Mouse (Mus musculus): Measurements from ENCODE around the gene Acta1. TPM values are rescaled to one million over a fixed set of nuclear protein-coding genes. Genes with fewer than 3 reads are reported as not detected.

Acta1 gene
- 1.8 and 2.4 TPM in 2 replicates for polyA plus RNA-seq (2015; fragmentation: Nextera tagmentation; extraction: Ambion mirVana)

DNA sequence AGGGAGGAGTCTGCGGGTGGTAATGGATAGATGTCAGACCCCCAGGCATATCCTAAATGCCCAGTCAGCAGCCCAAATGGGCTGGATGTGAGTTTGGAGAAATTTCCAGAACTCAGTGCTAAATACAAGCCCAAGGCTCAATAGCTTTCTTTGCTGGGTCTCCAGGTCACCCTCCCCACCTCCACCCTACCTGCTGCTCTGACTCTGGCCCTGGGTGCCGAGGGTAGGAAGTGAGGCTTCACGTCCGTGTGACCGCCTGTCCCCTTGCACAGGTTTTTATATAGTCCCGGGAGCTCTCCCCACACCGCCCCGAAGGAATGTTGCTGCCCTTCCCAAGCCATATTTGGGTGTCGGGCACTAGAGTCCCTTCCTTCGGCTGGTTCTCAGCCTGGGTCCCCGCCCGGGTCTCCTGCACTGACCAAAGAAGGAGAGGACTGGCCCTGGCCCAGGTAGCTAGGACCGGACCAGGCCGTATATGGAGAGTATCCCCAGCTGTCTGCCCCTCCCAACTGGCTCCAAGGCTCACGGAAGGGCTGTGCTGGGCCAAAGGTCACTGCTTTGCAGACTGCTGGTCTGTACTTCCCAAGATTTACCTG lies at the start of gene Acta1:
Gene Acta1, minus strand, starts transcription at position 250 of the 596 bp plus-strand sequence.
- Histone ChIP-seq H3K36me3 (ENCODE audit: insufficient read depth, low read length) (no peaks in the 10 kb centered on the region), H3K4me1 (replicated peaks; ENCODE audit: insufficient read depth, low read length) (no peaks in the 10 kb centered on the region), H3K9ac (ENCODE audit: low read depth, low read length) (no peak within 1 kb of the TSS), H3K27ac (no peak within 1 kb of the TSS), H3K27me3 (ENCODE audit: insufficient read depth, low read length) (peaks cover 38% of the 10 kb centered on the region), H3K9me3 (replicated peaks; ENCODE audit: low read length) (no peaks in the 10 kb centered on the region), H3K4me2 (ENCODE audit: low read length) (no peak within 1 kb of the TSS), H3K4me3 (replicated peaks; ENCODE audit: low read depth, low read length) (no peak within 1 kb of the TSS)
- WGBS: 14% methylated on average over 15 of the region's 15 CpGs
- DNase-seq (ENCODE audit: low spot score) (no peak), ATAC-seq (replicated peaks; ENCODE audit: low FRiP score, low read depth) (no peak)
- TF ChIP-seq CTCF (IDR thresholded peaks at IDR 0.05; ENCODE audit: low read depth): no peak

DNA sequence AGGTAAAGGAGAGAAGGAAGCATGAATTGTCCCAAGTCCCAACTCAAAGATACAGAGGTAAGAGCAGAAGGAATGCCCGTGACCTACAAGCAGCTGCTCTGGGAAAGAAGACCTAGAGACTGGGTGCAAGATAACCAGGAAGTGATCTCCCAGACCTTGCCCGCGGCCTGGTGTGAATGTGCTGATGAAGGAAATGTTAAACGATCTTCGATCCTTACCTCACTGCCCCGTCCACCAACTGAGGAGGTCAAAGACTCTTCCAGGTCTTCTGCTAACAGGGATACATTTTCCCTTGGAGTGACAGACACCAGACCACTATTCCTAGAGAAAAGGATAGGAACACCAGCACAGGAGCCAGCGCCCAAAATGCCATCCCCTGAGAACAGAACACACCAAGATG lies 34.5 kb upstream of the Acta1 start:
- 94% methylated on average over 7 of the region's 7 CpGs for WGBS
- no peak overlapping the region for H3K4me3 ChIP-seq (replicated peaks; ENCODE audit: low read depth, low read length)
- DNase-seq (ENCODE audit: low spot score): no peak
- no peaks in the 10 kb centered on the region for H3K4me1 ChIP-seq (replicated peaks; ENCODE audit: insufficient read depth, low read length)
- no peaks in the 10 kb centered on the region for H3K27me3 ChIP-seq (ENCODE audit: insufficient read depth, low read length)
- no peak for TF ChIP-seq CTCF (IDR thresholded peaks at IDR 0.05; ENCODE audit: low read depth)
- H3K9me3 ChIP-seq (replicated peaks; ENCODE audit: low read length): no peaks in the 10 kb centered on the region
- no peak for ATAC-seq (replicated peaks; ENCODE audit: low FRiP score, low read depth)
- H3K9ac ChIP-seq (ENCODE audit: low read depth, low read length): no peak overlapping the region
- no peak overlapping the region for H3K27ac ChIP-seq
- H3K36me3 ChIP-seq (ENCODE audit: insufficient read depth, low read length): peaks cover 49% of the 10 kb centered on the region
- no peak overlapping the region for H3K4me2 ChIP-seq (ENCODE audit: low read length)

DNA sequence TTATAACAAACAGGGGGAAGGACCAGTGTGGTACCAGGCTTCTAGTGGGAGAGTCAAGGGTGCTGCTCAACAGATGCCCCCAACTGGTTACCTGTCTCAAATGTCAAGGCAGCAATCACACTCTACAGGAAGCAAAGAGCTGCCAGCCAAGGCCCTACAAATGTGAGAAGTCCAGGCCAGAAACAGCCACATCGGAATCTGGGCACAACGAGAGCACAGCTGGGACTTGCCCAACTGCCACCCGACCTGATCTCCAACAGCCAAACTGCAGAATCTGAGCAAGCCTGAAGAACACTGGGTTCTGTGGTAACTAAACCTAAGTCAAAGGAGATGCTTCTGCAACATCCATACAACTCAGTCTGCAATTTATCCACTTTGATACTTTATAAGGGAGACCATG lies 31.1 kb upstream of the Acta1 start:
- no peak for TF ChIP-seq CTCF (IDR thresholded peaks at IDR 0.05; ENCODE audit: low read depth)
- DNase-seq (ENCODE audit: low spot score) (no peak), ATAC-seq (replicated peaks; ENCODE audit: low FRiP score, low read depth) (no peak)
- Histone ChIP-seq H3K4me1 (replicated peaks; ENCODE audit: insufficient read depth, low read length) (no peaks in the 10 kb centered on the region), H3K9ac (ENCODE audit: low read depth, low read length) (no peak overlapping the region), H3K4me2 (ENCODE audit: low read length) (no peak overlapping the region), H3K27ac (no peak overlapping the region), H3K4me3 (replicated peaks; ENCODE audit: low read depth, low read length) (no peak overlapping the region), H3K27me3 (ENCODE audit: insufficient read depth, low read length) (no peaks in the 10 kb centered on the region), H3K9me3 (replicated peaks; ENCODE audit: low read length) (no peaks in the 10 kb centered on the region), H3K36me3 (ENCODE audit: insufficient read depth, low read length) (peaks cover 60% of the 10 kb centered on the region)
- WGBS: 89% methylated on average over 3 of the region's 3 CpGs

DNA sequence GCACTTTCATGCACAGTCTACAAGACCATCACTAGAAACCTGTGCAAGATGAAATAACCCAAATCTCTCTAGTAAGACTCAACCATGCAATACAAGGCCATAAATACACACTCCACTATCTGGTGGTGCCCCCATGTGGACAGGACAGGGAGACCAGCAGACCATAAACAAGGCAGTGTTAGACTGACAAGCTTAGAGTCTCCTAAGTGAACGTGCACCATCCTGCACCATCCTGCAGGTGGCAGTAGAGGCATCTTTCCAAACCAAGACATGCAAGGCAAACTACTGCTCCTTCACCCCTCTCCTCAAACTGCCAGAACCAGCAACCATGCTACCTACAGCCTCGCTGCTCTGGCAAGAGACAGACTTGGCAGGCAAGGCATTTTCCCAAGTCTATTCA lies 30.2 kb upstream of the Acta1 start:
- Histone ChIP-seq H3K36me3 (ENCODE audit: insufficient read depth, low read length) (peaks cover 54% of the 10 kb centered on the region), H3K27me3 (ENCODE audit: insufficient read depth, low read length) (no peaks in the 10 kb centered on the region), H3K4me3 (replicated peaks; ENCODE audit: low read depth, low read length) (no peak overlapping the region), H3K9ac (ENCODE audit: low read depth, low read length) (no peak overlapping the region), H3K9me3 (replicated peaks; ENCODE audit: low read length) (no peaks in the 10 kb centered on the region), H3K4me1 (replicated peaks; ENCODE audit: insufficient read depth, low read length) (no peaks in the 10 kb centered on the region), H3K27ac (no peak overlapping the region), H3K4me2 (ENCODE audit: low read length) (no peak overlapping the region)
- DNase-seq (ENCODE audit: low spot score): peak; percentile 94
- peak; percentile 97 for TF ChIP-seq CTCF (IDR thresholded peaks at IDR 0.05; ENCODE audit: low read depth)
- WGBS: 12% methylated on average over 2 of the region's 2 CpGs
- ATAC-seq (replicated peaks; ENCODE audit: low FRiP score, low read depth): peak; percentile 80; the same call in 1 of the 2 replicates

DNA sequence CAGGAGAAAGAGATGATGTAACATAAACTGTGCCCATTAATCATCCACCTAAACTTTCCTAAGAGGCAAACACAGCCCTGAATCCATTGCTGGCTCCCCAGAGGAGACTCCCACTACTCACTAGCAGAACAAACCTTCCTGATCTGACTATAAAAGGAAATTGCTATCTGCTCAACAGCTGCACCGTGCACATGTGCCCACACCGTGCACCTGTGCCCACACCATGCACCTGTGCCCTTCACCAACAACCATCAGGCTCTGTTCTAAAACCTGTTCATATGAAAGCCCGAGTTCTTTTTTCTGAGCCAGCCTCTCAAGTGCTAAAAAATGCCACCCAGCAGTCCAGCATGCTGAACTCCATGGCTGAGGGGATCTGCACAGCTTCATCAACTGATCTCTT lies 20.1 kb upstream of the Acta1 start:
- Histone ChIP-seq H3K27me3 (ENCODE audit: insufficient read depth, low read length) (no peaks in the 10 kb centered on the region), H3K4me1 (replicated peaks; ENCODE audit: insufficient read depth, low read length) (no peaks in the 10 kb centered on the region), H3K4me2 (ENCODE audit: low read length) (no peak overlapping the region), H3K27ac (no peak overlapping the region), H3K9ac (ENCODE audit: low read depth, low read length) (no peak overlapping the region), H3K4me3 (replicated peaks; ENCODE audit: low read depth, low read length) (no peak overlapping the region), H3K9me3 (replicated peaks; ENCODE audit: low read length) (no peaks in the 10 kb centered on the region), H3K36me3 (ENCODE audit: insufficient read depth, low read length) (peaks cover 73% of the 10 kb centered on the region)
- ATAC-seq (replicated peaks; ENCODE audit: low FRiP score, low read depth): no peak
- no peak for DNase-seq (ENCODE audit: low spot score)
- TF ChIP-seq CTCF (IDR thresholded peaks at IDR 0.05; ENCODE audit: low read depth): no peak
- 91% methylated on average over 3 of the region's 3 CpGs for WGBS

DNA sequence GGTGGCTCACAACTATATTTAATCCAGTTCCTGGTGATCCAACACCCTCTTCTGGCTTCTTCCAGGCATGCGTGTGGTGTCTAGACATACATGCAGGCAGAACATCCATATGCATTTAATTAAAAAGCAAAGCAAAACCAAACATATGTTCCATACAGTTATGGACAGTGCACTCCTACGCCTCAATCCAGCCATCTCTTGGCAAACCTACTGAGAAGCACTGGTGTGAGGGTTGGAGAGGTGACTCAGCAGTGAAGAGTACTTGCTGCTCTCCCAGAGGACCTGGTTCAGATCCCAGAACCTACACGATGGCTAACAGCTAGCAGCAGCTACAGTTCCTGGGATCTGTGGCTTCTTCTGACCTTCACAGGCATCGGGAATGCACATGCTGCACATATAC lies 17.7 kb upstream of the Acta1 start:
- WGBS: 90% methylated on average over 4 of the region's 4 CpGs
- ATAC-seq (replicated peaks; ENCODE audit: low FRiP score, low read depth) (no peak), DNase-seq (ENCODE audit: low spot score) (no peak)
- TF ChIP-seq CTCF (IDR thresholded peaks at IDR 0.05; ENCODE audit: low read depth): no peak
- Histone ChIP-seq H3K9me3 (replicated peaks; ENCODE audit: low read length) (no peaks in the 10 kb centered on the region), H3K27me3 (ENCODE audit: insufficient read depth, low read length) (no peaks in the 10 kb centered on the region), H3K4me2 (ENCODE audit: low read length) (no peak overlapping the region), H3K36me3 (ENCODE audit: insufficient read depth, low read length) (peaks cover 70% of the 10 kb centered on the region), H3K4me1 (replicated peaks; ENCODE audit: insufficient read depth, low read length) (no peaks in the 10 kb centered on the region), H3K4me3 (replicated peaks; ENCODE audit: low read depth, low read length) (no peak overlapping the region), H3K9ac (ENCODE audit: low read depth, low read length) (no peak overlapping the region), H3K27ac (no peak overlapping the region)

DNA sequence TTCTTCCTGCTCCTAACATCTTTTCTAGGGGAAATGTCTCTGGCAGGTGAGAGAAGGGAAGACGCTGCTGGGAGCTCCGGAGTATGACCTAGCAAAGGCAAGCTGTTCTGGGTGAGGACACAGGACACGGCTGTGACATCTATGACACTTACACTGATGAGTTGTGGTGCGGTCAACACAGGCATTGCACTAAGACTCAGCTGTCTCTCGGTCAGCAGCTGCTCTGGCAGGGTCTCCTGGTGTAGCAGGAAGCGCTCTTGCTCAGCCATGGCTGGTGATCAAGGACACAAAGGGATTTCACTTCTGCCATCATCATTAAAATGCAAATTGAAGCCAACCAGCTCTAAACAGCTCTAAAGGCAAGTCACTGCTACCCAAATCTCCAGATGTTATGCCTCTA lies 13.1 kb upstream of the Acta1 start:
- TF ChIP-seq CTCF (IDR thresholded peaks at IDR 0.05; ENCODE audit: low read depth): no peak
- H3K9me3 ChIP-seq (replicated peaks; ENCODE audit: low read length): no peaks in the 10 kb centered on the region
- ATAC-seq (replicated peaks; ENCODE audit: low FRiP score, low read depth) (no peak), DNase-seq (ENCODE audit: low spot score) (no peak)
- H3K4me1 ChIP-seq (replicated peaks; ENCODE audit: insufficient read depth, low read length): no peaks in the 10 kb centered on the region
- no peaks in the 10 kb centered on the region for H3K27me3 ChIP-seq (ENCODE audit: insufficient read depth, low read length)
- H3K4me2 ChIP-seq (ENCODE audit: low read length): no peak overlapping the region
- no peak overlapping the region for H3K9ac ChIP-seq (ENCODE audit: low read depth, low read length)
- H3K4me3 ChIP-seq (replicated peaks; ENCODE audit: low read depth, low read length): no peak overlapping the region
- no peak overlapping the region for H3K27ac ChIP-seq
- peaks cover 63% of the 10 kb centered on the region for H3K36me3 ChIP-seq (ENCODE audit: insufficient read depth, low read length)
- WGBS: 92% methylated on average over 6 of the region's 6 CpGs

Data from kidney, postnatal 0 days (tissue).